Mouse (Mus musculus) thymus, postnatal 36 days (tissue): ENCODE results near the gene Fgd1.

Experiments
- DNase-seq, 2 experiments: peaks; one replicate each; pipeline ENCODE4 v3.0.0; 2022; ENCODE audit warnings: mixed read lengths in 2 of 2

Gene Fgd1

GRCm38 (mm10) chrX:151096171-151097058 lies 50.5 kb downstream of the Fgd1 start, which contains the start of gene Tsr2:
Tsr2 (minus strand) TSS chrX:151096543.
- peak; percentile 61 to 67 for DNase-seq

DNA sequence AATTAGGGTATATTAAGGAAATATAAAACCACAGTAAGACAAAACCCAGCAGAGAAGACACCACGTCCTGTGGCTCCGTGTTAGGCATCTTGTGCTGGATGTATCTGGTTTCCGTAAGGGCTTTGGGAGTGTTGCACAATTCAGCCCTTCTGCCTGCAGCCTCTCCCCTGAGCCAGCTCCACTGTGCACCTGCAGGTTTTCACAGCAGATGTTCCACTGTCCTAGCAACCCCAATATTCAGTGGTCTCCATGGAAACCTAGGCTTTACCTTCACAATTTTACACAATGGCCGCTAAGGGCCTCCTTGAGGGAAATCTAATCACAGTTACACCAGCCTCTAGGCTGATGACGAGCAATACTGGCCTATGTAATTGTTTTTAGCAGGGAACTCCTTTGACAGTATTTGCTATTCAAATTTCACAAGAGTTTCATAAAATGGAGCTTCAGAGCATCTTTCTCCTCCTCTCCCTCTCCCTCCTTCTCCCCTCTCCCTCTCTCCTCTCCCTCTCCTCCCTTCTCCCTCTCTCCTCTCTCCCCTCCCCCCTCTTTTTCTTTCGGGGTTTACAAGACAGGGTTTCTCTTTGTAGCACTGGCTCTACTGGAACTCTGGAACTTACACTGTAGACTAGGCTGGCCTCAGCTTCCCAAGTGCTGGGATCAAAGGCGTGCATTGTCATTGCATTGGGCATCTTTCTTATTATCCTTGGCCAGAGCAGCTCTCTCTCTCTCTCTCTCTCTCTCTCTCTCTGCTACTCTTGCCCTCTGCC lies 61.5 kb downstream of the Fgd1 start:
- no peak for DNase-seq

GRCm38 (mm10) chrX:151116795-151117194 lies 70.8 kb downstream of the Fgd1 start:
- DNase-seq = peak in 1 of 2 experiments; percentile 14

GRCm38 (mm10) chrX:151117432-151117831 lies 71.5 kb downstream of the Fgd1 start:
- no peak for DNase-seq

DNA sequence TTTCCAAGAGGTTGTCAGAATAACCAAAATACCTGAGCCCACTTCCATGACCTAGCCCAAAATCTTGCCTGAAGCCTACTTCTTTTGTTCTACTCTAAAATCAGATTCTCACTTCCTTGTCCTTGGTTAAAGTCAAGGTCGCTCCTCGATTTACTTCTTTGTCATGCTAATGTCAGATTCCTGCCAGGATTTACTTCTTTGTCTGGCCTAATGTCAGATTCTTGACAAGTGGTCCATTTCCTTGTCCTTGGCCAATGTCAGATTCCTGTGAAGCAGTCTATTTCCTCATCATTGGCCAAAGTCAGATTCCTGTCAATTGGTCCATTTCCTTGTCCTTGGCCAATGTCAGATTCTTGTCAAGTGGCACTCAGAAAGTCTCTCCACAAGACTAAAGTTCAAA lies 78.0 kb downstream of the Fgd1 start:
- DNase-seq = no peak

GRCm38 (mm10) chrX:151130493-151130892 lies 84.5 kb downstream of the Fgd1 start:
- no peak for DNase-seq

GRCm38 (mm10) chrX:151132785-151133184 lies 86.8 kb downstream of the Fgd1 start:
- DNase-seq = no peak
